Mouse (Mus musculus) brain, embryonic 14.5 days (tissue): ENCODE data around the gene Gm49321. TPM values are rescaled to one million over a fixed set of nuclear protein-coding genes. Genes with fewer than 3 reads are reported as not detected.

ENCODE experiments used
- DNase-seq: peaks from one replicate; pipeline ENCODE4 v3.0.0-alpha.2; 2011; ENCODE audit warnings: low read depth
- CTCF ChIP-seq: fragments of 200-500 bp; IDR thresholded peaks from 2 replicates; pipeline ENCODE4 v1.5.1; 2012; ENCODE audit warnings: inconsistent platforms, mild to moderate bottlenecking, moderate library complexity, borderline replicate concordance; ENCODE audit not compliant: insufficient read depth, insufficient read length; ENCODE audit errors: extremely low read depth
- POLR2A ChIP-seq: fragments of 200-500 bp; IDR thresholded peaks from 2 replicates; pipeline ENCODE4 v1.6.1; 2012; ENCODE audit warnings: mild to moderate bottlenecking, inconsistent platforms, borderline replicate concordance; ENCODE audit not compliant: poor library complexity, insufficient read depth, insufficient read length, severe bottlenecking; ENCODE audit errors: extremely low read depth
- polyA plus RNA-seq: library from polyadenylated mRNA; depleted of rRNA; stranded (reverse); fragments of >200 nt; gene quantifications from 2 replicates; pipeline ENCODE4 v1.2.3, GENCODE M21; 2012; rRNA removed

Gene Gm49321
- not detected in 2 replicates for polyA plus RNA-seq

- no peak for DNase-seq
- no peak for TF ChIP-seq POLR2A
- no peak for TF ChIP-seq CTCF
Observed at GRCm38 (mm10) chr12:73937353-73937752, at the start of gene Gm49321. Gene Gm49321 (plus strand): TSS chr12:73937653.

GRCm38 (mm10) chr12:73888003-73888783 lies 49.3 kb upstream of the Gm49321 start:
- TF ChIP-seq POLR2A (no peak), CTCF (no peak)
- DNase-seq = no peak

GRCm38 (mm10) chr12:73889571-73889970 lies 47.9 kb upstream of the Gm49321 start:
- TF ChIP-seq POLR2A = no peak
- no peak for TF ChIP-seq CTCF

DNA sequence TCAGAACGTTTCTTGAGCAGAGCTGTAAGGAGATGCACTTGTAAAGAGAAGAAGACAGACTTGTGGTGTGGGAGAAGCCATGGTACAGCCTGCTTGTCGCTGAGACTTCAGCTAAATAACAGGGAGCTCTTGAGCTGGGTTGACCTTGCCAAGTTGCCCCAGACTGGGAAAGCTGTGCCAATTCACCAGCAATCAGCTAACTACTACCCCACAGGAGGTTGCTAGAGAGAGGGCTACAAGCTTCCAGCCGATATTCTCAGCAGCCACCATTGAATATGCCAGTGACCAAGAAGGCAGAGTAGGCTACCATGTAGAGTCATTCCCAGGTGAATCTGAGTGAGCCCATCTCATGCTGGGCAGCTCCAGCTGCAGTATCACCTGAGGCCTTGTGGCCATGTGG lies 47.4 kb upstream of the Gm49321 start:
- no peak for TF ChIP-seq POLR2A
- TF ChIP-seq CTCF = no peak
- DNase-seq = no peak

More at GRCm38 (mm10) chr12:73889571-73889970, 47.9 kb upstream of the Gm49321 start:
- DNase-seq = no peak

GRCm38 (mm10) chr12:73892616-73893015 lies 44.8 kb upstream of the Gm49321 start:
- TF ChIP-seq CTCF (no peak), POLR2A (no peak)

DNA sequence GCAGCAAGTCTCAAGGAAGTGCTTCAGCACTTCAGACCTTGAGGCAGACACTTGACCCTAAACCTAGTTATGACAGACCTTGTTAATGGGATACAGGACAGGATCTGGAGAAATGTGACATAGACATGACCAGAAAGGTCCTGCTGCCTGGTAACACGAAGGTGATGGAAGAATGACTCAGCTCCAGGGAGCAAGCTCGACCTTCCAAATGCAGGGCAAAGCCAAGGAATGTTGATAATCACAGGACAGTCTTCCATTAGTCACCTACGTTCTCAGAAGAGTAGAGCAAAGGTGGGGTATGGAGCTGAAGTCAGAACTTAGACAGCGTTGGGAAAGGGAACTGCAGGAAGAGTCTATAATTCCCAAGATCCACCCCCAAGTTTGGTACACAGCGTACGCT lies 42.6 kb upstream of the Gm49321 start:
- no peak for DNase-seq
- TF ChIP-seq CTCF (no peak), POLR2A (no peak)

More at GRCm38 (mm10) chr12:73892616-73893015, 44.8 kb upstream of the Gm49321 start:
- no peak for DNase-seq

DNA sequence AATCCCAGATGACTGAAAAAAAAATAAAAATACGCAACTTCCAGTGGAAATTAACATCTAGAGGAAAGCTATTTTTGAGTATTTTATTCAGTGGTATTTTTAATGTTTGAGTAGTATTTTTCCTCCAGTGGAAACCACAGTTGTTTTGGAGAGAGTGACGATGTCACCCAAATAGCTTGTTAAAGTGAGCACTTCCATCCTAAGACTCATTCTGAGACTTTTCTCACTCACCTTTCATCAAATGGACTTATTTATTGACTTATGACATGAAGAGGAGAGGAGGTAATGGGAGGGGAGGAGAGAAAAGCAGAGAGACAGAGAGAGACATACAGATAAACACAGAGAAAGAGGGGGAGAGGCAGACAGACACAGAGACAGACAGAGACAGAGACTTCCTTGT lies 41.8 kb upstream of the Gm49321 start:
- TF ChIP-seq POLR2A (no peak), CTCF (no peak)
- no peak for DNase-seq

DNA sequence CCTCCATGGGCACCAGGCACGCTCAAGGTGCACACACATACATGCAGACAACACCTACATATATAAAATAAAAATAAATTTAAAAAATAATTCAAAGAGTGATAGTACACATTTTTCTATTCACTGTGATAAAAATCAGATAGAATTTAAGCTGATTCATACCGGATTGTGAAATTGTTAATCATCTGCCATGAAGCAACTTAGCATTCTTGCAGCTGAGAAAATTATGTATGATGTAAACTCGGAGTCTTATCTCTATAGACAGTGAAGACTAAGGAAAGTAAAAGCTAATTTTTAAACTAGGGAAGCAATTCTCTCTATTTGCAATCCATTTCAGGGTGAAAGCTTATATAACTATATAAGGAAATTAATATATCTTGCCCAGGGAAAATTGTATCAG lies 41.0 kb upstream of the Gm49321 start:
- no peak for DNase-seq
- TF ChIP-seq CTCF = no peak

DNA sequence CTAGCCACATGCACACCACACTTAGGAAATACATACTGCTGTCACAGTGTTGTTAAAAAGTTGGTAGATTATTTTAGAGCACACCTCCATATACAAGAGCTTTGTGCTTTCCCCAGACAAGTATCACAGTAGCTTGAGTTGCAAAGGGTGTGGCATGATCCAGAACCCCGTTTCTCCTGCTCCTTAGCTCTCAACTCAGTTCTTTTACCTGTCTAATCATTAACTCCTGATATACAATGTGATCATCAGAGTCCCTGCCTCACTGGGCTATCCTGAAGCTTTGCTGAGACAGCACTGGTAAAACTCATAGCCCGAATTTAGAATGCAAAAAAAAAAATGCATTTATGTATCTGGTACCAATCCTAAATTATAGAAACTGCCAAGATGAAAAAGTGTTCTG lies 39.2 kb upstream of the Gm49321 start:
- no peak for DNase-seq
- TF ChIP-seq POLR2A = no peak
- TF ChIP-seq CTCF = no peak

- no peak for DNase-seq
- TF ChIP-seq POLR2A (no peak), CTCF (no peak)
Observed at GRCm38 (mm10) chr12:73904133-73904934, 33.1 kb upstream of the Gm49321 start.

DNA sequence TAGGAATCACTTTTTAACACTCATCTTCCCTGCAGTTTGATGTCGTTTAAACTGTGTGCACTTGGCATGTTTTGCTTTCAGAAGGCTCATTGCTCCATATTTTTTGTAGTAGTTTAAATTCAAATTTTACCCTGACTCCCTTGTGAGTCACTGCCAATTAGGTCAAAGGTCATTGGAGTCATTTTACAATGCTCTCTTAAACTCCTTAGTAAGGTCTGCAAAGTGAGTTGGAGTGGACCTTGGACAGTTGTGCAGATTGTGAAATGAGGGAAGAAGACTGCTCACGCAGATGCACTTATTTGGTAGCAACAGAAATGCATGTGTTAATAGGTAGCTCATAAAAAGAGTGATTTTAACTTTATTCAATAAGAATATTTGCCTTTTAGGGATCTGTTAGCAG lies 32.4 kb upstream of the Gm49321 start:
- TF ChIP-seq CTCF = no peak
- no peak for TF ChIP-seq POLR2A
- DNase-seq = no peak

- no peak for DNase-seq
- TF ChIP-seq CTCF = no peak
- no peak for TF ChIP-seq POLR2A
Observed at GRCm38 (mm10) chr12:73905555-73905954, 31.9 kb upstream of the Gm49321 start.

DNA sequence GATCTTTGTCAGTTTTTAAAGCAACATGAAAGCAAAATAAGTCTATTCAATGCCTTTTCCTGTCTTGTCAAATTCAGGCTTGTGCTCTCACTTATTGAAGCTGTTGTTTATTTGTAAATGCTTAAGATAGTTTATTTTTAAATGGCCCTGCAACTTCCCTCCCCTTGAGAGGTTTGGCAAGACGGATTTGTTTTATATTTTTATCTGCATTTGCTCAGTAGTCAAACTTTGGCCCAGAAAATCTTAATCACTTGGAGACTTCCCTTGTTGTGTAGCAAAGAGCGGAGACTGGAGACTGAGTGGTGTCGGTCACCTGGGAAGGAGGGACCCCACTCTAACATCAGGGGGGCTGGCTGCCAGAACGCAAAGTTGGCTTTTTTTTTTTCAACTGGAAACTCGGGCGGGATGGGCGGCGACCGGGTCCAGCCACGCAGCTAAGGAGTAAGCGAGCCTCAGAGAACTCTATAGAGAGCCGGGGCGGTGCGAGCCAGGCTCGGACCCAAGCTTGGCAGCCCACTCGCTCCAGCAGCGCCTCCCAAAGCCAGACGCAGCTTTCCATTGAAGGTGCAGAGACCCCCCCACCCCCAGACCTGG lies 30.3 kb upstream of the Gm49321 start:
- DNase-seq = no peak
- no peak for TF ChIP-seq POLR2A
- TF ChIP-seq CTCF = no peak
